Mouse (Mus musculus) forebrain, embryonic 12.5 days (tissue): ENCODE results near the gene Vps35l. TPM values are rescaled to one million over a fixed set of nuclear protein-coding genes. Genes with fewer than 3 reads are reported as not detected.

Experiments
- ATAC-seq: fragments of 200-750 bp; cut with Nextera tagmentation; 2 replicates; pipeline ENCODE4 v1.8.0; 2017; ENCODE audit warnings: moderate TSS enrichment; ENCODE audit not compliant: low FRiP score
- H3K27ac ChIP-seq: fragments of 300-500 bp; sonication (generic); 2 replicates; pipeline ENCODE4 v1.5.1; 2016; ENCODE audit warnings: mild to moderate bottlenecking
- H3K27me3 ChIP-seq: fragments of 300-500 bp; sonication (generic); 2 replicates; pipeline ENCODE4 v1.6.1; 2016; ENCODE audit warnings: mild to moderate bottlenecking
- H3K36me3 ChIP-seq: fragments of 300-500 bp; sonication (generic); replicated peaks from 2 replicates; pipeline ENCODE4 v1.6.1; 2016; ENCODE audit warnings: mild to moderate bottlenecking
- H3K4me1 ChIP-seq: fragments of 300-500 bp; sonication (generic); 2 replicates; pipeline ENCODE4 v1.6.1; 2016
- H3K4me2 ChIP-seq: fragments of 300-500 bp; sonication (generic); 2 replicates; pipeline ENCODE4 v1.6.1; 2016; ENCODE audit warnings: mild to moderate bottlenecking, moderate library complexity
- H3K4me3 ChIP-seq: fragments of 300-500 bp; sonication (generic); replicated peaks from 2 replicates; pipeline ENCODE4 v1.5.1; 2016; ENCODE audit warnings: mild to moderate bottlenecking
- H3K9ac ChIP-seq: fragments of 300-500 bp; sonication (generic); 2 replicates; pipeline ENCODE4 v1.6.1; 2016; ENCODE audit warnings: mild to moderate bottlenecking
- H3K9me3 ChIP-seq: fragments of 300-500 bp; sonication (generic); 2 replicates; pipeline ENCODE4 v1.6.1; 2016
- WGBS: fragments of 180-500 bp; shearing (Covaris S2); methylation state at CpG from one replicate; pipeline ENCODE4 v1.1.7; 2016; 5-methylcytosine and 5-hydroxymethylcytosine counted together
- polyA plus RNA-seq: library from polyadenylated mRNA; unstranded; fragments of >200 nt; fragmentation: Nextera tagmentation; extraction: Ambion mirVana; gene quantifications from 2 replicates; pipeline ENCODE4 v1.2.1, GENCODE M21; 2016

The Vps35l gene
- polyA plus RNA-seq, 1 experiment from 2014 or later, result 89.2 TPM

DNA sequence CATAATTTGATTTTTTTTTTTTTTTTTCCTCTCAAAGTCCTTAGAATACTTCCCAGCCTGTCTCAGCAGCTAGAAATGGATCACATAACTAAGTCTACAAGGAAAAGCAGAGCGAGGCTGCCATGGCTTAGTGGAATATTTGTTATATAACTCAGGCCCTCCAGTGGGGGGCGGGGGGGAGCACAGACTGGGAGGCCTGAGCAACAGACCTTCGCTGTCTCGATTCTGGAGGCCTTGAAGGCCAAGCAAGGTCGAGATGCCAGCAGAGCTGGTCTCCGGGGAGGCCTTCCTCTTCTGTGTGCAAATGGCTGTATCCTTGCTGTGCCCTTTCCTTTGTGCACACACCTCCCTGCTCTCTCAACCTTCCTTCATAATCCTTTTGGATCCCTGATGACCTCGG lies 48.5 kb downstream of the Vps35l start:
- no peaks in the 10 kb centered on the region for H3K27me3 ChIP-seq
- no peaks in the 10 kb centered on the region for H3K4me1 ChIP-seq
- H3K27ac ChIP-seq, result no peak overlapping the region
- ATAC-seq, result no peak
- H3K4me2 ChIP-seq, result no peak overlapping the region
- 69% methylated on average over 7 of the region's 7 CpGs for WGBS
- no peak overlapping the region for H3K4me3 ChIP-seq
- peaks cover 25% of the 10 kb centered on the region for H3K36me3 ChIP-seq
- no peaks in the 10 kb centered on the region for H3K9me3 ChIP-seq
- H3K9ac ChIP-seq, result no peak overlapping the region

DNA sequence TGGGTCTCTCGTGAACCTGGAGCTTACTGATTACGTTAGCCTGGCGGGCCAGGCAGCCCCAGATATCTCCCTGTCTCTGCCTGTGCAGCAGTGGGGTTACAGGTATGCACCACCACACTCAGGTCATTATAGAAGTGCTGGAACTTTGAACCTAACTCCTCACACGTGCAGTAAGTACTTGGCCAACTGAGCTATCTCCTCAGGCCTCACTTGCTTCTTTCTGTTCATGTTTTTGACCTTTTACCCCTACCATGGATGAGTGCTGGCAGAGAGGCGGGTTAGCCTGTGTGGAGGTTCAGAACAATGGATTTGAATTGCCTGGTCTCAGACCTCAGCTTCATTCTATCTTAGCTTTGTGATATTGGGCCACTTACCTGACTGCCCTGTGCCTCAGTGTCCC lies 50.3 kb downstream of the Vps35l start:
- H3K36me3 ChIP-seq, result peaks cover 38% of the 10 kb centered on the region

DNA sequence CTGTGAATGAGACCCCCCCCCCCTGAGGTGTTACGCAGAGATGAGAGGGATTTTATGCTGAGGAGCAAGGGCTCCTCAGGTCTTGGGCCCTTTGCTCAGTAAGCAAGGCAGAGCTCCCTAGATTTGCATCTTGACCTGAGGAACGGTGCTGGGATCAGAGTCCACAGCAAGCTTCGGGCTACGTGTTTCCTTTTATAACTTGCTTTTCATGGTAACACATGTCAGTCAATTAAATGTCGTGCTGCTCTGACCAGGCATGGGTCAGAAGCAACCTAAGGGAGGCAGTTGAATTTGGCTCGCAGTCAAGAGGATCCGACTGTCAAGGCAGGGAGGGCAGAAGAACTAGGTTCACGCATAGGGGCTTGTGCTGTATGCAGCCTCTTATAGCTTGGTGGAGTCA lies 53.9 kb downstream of the Vps35l start:
- peaks cover 48% of the 10 kb centered on the region for H3K36me3 ChIP-seq
- WGBS, result 86% methylated on average over 8 of the region's 8 CpGs
- H3K4me1 ChIP-seq, result no peaks in the 10 kb centered on the region
- no peak overlapping the region for H3K9ac ChIP-seq
- H3K9me3 ChIP-seq, result no peaks in the 10 kb centered on the region
- H3K4me2 ChIP-seq, result no peak overlapping the region
- H3K27ac ChIP-seq, result no peak overlapping the region
- no peak for ATAC-seq
- H3K4me3 ChIP-seq, result no peak overlapping the region
- no peaks in the 10 kb centered on the region for H3K27me3 ChIP-seq

More for the DNA sequence above, 50.3 kb downstream of the Vps35l start:
- no peak for ATAC-seq
- Histone ChIP-seq H3K9me3 (no peaks in the 10 kb centered on the region), H3K4me1 (no peaks in the 10 kb centered on the region), H3K27ac (no peak overlapping the region), H3K4me2 (no peak overlapping the region), H3K9ac (no peak overlapping the region), H3K27me3 (no peaks in the 10 kb centered on the region), H3K4me3 (no peak overlapping the region)
- 83% methylated on average over 5 of the region's 5 CpGs for WGBS

DNA sequence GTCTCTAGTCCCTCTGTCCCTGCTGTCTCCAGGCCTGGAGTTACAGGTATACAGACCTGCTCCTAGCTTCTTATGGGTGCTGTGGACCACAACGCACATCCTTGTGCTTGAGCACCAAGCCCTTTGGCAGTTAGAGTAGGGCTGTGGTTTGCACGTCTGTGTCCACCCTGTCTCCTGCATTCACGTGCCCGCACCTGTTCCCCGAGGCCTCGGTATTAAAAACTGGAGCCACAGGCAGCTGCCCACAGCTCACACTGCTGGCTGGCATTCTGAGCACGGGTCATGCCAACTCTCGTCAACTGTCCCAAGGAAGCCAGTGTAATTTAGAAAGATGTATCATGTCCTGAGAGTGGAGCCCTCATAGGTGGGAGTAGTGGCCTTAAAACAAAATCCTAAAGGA lies 55.8 kb downstream of the Vps35l start:
- no peak overlapping the region for H3K27ac ChIP-seq
- ATAC-seq, result no peak
- H3K9ac ChIP-seq, result no peak overlapping the region
- WGBS, result 96% methylated on average over 8 of the region's 8 CpGs
- no peak overlapping the region for H3K4me2 ChIP-seq
- H3K36me3 ChIP-seq, result peaks cover 48% of the 10 kb centered on the region
- H3K4me3 ChIP-seq, result no peak overlapping the region
- H3K4me1 ChIP-seq, result no peaks in the 10 kb centered on the region
- no peaks in the 10 kb centered on the region for H3K9me3 ChIP-seq
- no peaks in the 10 kb centered on the region for H3K27me3 ChIP-seq

DNA sequence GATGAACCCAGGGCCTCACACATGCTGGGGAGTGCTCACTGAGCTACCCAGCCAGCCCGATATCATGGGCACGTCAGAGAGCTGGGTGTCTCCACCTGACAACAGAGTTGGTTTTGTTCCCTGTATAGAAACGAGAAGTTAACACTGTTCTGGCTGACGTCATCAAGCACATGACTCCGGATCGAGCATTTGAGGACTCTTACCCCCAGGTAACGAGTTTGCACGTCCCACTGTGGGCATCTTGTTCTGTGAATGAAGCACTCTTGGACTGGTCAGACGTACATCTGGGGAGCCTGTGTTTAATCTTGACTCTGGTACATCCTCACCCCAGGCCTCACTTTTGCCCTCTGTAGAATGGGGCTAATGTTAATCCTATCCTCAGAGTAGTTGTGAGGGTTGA lies 56.8 kb downstream of the Vps35l start:
- 90% methylated on average over 9 of the region's 9 CpGs for WGBS
- Histone ChIP-seq H3K4me3 (no peak overlapping the region), H3K36me3 (peaks cover 54% of the 10 kb centered on the region), H3K4me1 (no peaks in the 10 kb centered on the region), H3K4me2 (no peak overlapping the region), H3K9ac (no peak overlapping the region), H3K27me3 (no peaks in the 10 kb centered on the region), H3K27ac (no peak overlapping the region), H3K9me3 (no peaks in the 10 kb centered on the region)
- no peak for ATAC-seq

DNA sequence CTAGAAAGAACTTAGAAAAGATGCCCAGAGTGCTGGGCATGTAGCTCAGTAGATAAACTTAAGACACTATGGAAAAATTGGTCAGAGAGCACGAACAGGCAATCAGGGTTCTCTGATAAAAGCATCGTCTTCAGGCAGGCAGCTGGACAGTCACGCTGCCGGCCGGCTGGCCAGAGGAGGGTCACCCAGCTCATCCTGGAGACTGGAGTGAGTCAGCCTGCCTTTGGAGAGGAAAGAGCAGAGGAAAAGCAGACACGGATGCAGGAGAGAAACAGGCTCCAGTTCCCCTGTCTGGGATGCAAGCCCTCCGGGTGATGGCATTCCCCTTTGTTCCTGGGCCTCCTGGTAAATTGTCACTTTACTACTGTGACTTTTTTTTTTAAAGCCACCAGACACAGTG lies 57.6 kb downstream of the Vps35l start:
- H3K36me3 ChIP-seq, result peaks cover 53% of the 10 kb centered on the region

DNA sequence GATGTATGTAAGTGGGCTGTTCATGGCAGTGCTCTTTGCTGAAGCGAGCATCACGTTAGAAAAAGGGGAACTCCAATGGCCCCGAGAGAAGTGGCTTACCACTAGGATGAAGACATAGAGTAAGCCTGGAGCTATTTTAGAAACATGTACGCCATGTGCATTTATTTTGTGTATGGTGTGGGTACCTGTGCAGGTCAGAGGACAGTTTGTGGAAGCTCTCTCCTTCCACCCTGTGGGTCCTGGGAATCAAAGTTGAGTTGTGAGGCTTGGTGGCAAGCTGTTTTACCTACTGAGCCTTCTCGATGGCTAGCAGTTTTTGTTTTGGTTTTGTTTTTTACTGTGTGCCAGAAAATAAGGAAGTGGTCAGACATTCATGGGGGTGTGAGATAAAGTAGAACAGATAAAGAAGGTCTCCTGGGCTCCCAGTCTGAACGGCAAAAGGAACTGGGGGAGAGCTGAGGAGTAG lies 58.1 kb downstream of the Vps35l start:
- no peak overlapping the region for H3K4me2 ChIP-seq
- H3K36me3 ChIP-seq, result peaks cover 54% of the 10 kb centered on the region
- no peak for ATAC-seq
- no peak overlapping the region for H3K9ac ChIP-seq
- 91% methylated on average over 6 of the region's 6 CpGs for WGBS
- H3K27ac ChIP-seq, result no peak overlapping the region
- no peak overlapping the region for H3K4me3 ChIP-seq
- no peaks in the 10 kb centered on the region for H3K9me3 ChIP-seq
- no peaks in the 10 kb centered on the region for H3K4me1 ChIP-seq
- no peaks in the 10 kb centered on the region for H3K27me3 ChIP-seq

More for the DNA sequence above, 57.6 kb downstream of the Vps35l start:
- Histone ChIP-seq H3K9ac (no peak overlapping the region), H3K4me2 (no peak overlapping the region), H3K4me1 (no peaks in the 10 kb centered on the region), H3K27me3 (no peaks in the 10 kb centered on the region), H3K4me3 (no peak overlapping the region), H3K9me3 (no peaks in the 10 kb centered on the region), H3K27ac (no peak overlapping the region)
- no peak for ATAC-seq
- WGBS, result 82% methylated on average over 7 of the region's 7 CpGs

DNA sequence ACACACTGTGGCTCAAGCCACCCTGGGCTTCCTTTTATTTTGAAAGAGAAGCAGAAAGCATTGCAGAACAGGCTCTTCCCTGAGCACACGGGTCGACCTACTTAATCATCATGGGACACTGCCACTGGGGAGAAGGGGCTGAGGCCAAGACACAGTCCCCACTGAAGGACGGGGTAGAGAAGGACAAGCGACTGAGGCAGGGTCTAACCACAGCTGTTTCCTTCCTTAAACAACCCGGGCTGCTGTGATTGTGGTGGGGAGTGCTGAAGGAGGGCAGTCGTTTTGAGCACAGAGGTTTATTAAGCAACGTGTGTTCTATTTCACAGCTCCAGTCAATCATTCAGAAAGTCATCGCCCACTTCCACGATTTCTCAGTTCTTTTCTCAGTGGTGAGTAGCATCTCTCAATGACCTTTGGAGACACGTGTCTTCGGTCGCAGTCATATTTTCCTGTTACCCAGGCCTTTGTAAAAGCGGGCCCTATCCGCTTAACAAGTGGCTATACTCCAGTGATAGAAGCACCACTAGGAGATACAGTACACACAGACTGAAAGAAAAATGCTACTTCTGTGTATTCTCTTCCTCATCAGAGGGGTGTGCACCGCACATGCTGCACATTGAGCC lies 60.2 kb downstream of the Vps35l start:
- no peak for ATAC-seq
- Histone ChIP-seq H3K27me3 (no peaks in the 10 kb centered on the region), H3K9ac (no peak overlapping the region), H3K36me3 (peaks cover 49% of the 10 kb centered on the region), H3K4me1 (no peaks in the 10 kb centered on the region), H3K4me3 (no peak overlapping the region), H3K4me2 (no peak overlapping the region), H3K27ac (no peak overlapping the region), H3K9me3 (no peaks in the 10 kb centered on the region)
- 91% methylated on average over 15 of the region's 15 CpGs for WGBS

DNA sequence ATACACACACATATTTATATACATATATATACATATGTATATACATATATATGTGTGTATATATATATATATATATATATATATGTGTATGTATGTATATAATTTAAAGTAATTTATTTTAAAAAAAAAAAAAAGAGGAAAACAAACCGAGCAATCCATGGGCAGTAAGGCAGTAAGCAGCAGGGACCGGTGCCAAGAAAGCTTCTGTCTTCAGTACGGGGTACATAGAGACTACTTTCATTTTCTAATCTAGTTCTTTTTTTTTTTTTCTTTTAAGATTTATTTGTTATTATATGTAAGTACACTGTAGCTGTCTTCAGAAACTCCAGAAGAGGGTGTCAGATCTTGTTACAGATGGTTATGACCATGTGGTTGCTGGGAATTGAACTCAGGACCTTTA lies 61.8 kb downstream of the Vps35l start:
- Histone ChIP-seq H3K9me3 (no peaks in the 10 kb centered on the region), H3K36me3 (peaks cover 51% of the 10 kb centered on the region), H3K27me3 (no peaks in the 10 kb centered on the region), H3K9ac (no peak overlapping the region), H3K4me1 (peaks cover under 1% of the 10 kb centered on the region; the same call in 1 of the 2 replicates), H3K4me2 (no peak overlapping the region), H3K27ac (no peak overlapping the region), H3K4me3 (no peak overlapping the region)
- WGBS, result 91% methylated on average over 3 of the region's 3 CpGs
- no peak for ATAC-seq

DNA sequence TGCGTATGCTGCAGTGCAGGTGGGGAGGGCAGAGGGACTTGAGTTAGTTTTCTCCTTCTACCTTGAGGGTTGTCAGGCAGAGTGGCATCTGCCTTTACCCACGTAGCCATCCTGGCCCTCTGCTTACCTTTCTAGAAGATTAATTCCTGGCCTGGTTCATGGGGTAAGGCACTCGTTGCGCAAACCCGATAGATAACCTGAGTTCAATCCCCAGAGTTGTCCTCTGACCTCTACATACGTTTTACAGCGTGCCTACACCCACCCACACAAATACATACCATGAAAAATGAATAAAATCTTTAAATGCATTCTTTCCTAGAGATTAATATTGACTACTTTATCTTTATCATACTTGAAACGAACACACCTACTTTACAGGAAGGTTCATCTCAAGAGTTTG lies 63.4 kb downstream of the Vps35l start:
- Histone ChIP-seq H3K27ac (no peak overlapping the region), H3K9ac (no peak overlapping the region), H3K36me3 (peaks cover 43% of the 10 kb centered on the region), H3K4me3 (no peak overlapping the region), H3K4me2 (no peak overlapping the region), H3K4me1 (peaks cover 6% of the 10 kb centered on the region; the same call in 1 of the 2 replicates), H3K27me3 (no peaks in the 10 kb centered on the region), H3K9me3 (no peaks in the 10 kb centered on the region)
- 94% methylated on average over 8 of the region's 8 CpGs for WGBS
- ATAC-seq, result no peak

DNA sequence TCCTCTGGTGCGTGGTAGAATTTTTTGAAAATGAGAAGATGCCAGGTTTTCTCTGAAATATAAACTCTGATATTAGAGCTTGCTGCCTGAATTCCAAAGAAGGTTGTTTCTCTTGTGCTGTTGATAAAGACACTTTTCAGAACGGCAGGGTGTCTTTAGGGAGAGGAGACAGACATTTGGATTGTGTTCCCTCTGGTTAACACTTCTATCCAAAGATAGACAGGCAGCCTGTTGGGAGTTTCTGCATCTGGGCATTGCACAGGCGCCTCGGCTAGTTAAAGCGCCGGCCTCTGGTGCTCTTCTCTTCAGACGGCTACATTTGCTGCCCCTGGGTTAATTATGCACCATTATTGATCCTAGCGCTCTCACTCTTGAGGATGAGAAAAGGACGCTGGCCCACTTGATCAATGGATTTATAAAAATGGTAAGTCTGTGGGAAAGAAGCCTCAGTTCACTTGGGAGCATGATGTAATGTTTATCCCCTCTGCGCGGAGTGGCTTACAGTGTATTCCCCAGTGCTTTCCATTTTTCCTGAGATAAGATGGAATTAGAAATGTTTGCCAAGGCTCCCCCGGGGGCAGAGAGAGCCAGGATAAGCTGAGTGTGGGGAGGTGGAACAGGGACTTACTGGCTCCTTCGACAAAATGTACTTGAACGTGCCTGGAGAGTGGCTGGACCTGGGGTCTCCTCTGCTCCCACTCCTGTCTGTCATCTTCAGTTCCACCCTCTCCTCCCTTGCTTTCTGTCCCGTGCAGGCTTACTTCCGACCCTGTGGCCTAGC lies 66.8 kb downstream of the Vps35l start:
- ATAC-seq, result no peak
- H3K4me2 ChIP-seq, result no peak overlapping the region
- peaks cover 39% of the 10 kb centered on the region for H3K36me3 ChIP-seq

DNA sequence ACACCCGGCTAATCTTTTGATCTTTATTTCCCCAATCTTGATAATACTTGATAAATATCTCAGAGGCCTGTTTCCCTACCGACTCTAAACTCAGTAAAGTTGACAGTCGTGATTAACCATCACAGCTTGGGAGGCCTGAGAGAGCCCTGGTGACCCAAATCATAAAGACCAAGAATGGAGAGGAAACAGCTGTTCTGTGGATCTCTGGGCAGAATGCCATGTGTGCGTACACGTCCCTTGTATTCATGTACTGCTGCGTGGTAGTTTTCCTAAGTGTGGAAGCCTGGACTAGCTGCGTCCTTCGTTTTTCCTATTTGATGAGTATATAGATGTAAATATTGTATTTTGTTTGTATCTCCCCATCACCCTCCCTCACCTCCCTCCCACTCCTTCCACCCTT lies 67.9 kb downstream of the Vps35l start:
- Histone ChIP-seq H3K4me1 (peaks cover 6% of the 10 kb centered on the region; the same call in 1 of the 2 replicates), H3K36me3 (peaks cover 31% of the 10 kb centered on the region), H3K27ac (no peak overlapping the region), H3K4me2 (no peak overlapping the region), H3K9ac (no peak overlapping the region), H3K27me3 (no peaks in the 10 kb centered on the region), H3K9me3 (no peaks in the 10 kb centered on the region), H3K4me3 (no peak overlapping the region)
- ATAC-seq, result no peak
- WGBS, result 87% methylated on average over 8 of the region's 8 CpGs

More for the DNA sequence above, 66.8 kb downstream of the Vps35l start:
- Histone ChIP-seq H3K9ac (no peak overlapping the region), H3K9me3 (no peaks in the 10 kb centered on the region), H3K27ac (0 out of 2 replicates have a peak overlapping the region, but pooled peaks have one; percentile 8), H3K27me3 (no peaks in the 10 kb centered on the region), H3K4me3 (no peak overlapping the region), H3K4me1 (peaks cover 6% of the 10 kb centered on the region; the same call in 1 of the 2 replicates)
- 62% methylated on average over 16 of the region's 16 CpGs for WGBS
